Mouse (Mus musculus): Measurements from ENCODE around the gene Prkce. TPM values are rescaled to one million over a fixed set of nuclear protein-coding genes. Genes with fewer than 3 reads are reported as not detected.

Prkce gene
- total RNA-seq, 1 experiment from 2014 or later: 6.4 TPM

GRCm38 (mm10) chr17:86433813-86434212 is 266.2 kb downstream of the Prkce start:
- no peak for ATAC-seq (replicated peaks; ENCODE audit: low read depth, poor library complexity, severe bottlenecking)

- no peak for ATAC-seq (replicated peaks; ENCODE audit: low read depth, poor library complexity, severe bottlenecking)
Measured at GRCm38 (mm10) chr17:86434781-86435180, 267.2 kb downstream of the Prkce start.

GRCm38 (mm10) chr17:86435570-86435969 is 268.0 kb downstream of the Prkce start:
- ATAC-seq (replicated peaks; ENCODE audit: low read depth, poor library complexity, severe bottlenecking): peak; percentile 39

GRCm38 (mm10) chr17:86435984-86436383 is 268.4 kb downstream of the Prkce start:
- no peak for ATAC-seq (replicated peaks; ENCODE audit: low read depth, poor library complexity, severe bottlenecking)

GRCm38 (mm10) chr17:86436583-86437370 is 269.2 kb downstream of the Prkce start:
- no peak for ATAC-seq (replicated peaks; ENCODE audit: low read depth, poor library complexity, severe bottlenecking)

- ATAC-seq (replicated peaks; ENCODE audit: low read depth, poor library complexity, severe bottlenecking): peak; percentile 62
Measured at GRCm38 (mm10) chr17:86437516-86438277, 270.1 kb downstream of the Prkce start.

- no peak for ATAC-seq (replicated peaks; ENCODE audit: low read depth, poor library complexity, severe bottlenecking)
Measured at GRCm38 (mm10) chr17:86438278-86438661, 270.7 kb downstream of the Prkce start.

- no peak for ATAC-seq (replicated peaks; ENCODE audit: low read depth, poor library complexity, severe bottlenecking)
Measured at GRCm38 (mm10) chr17:86438763-86439162, 271.2 kb downstream of the Prkce start.

- no peak for ATAC-seq (replicated peaks; ENCODE audit: low read depth, poor library complexity, severe bottlenecking)
Measured at GRCm38 (mm10) chr17:86441098-86441497, 273.5 kb downstream of the Prkce start.

GRCm38 (mm10) chr17:86443886-86444285 is 276.3 kb downstream of the Prkce start:
- no peak for ATAC-seq (replicated peaks; ENCODE audit: low read depth, poor library complexity, severe bottlenecking)

GRCm38 (mm10) chr17:86444578-86445419 is 277.2 kb downstream of the Prkce start:
- ATAC-seq (replicated peaks; ENCODE audit: low read depth, poor library complexity, severe bottlenecking): peak; percentile 86

- ATAC-seq (replicated peaks; ENCODE audit: low read depth, poor library complexity, severe bottlenecking): peak; percentile 1; the same call in 1 of the 2 replicates
Measured at GRCm38 (mm10) chr17:86445420-86445720, 277.8 kb downstream of the Prkce start.

- no peak for ATAC-seq (replicated peaks; ENCODE audit: low read depth, poor library complexity, severe bottlenecking)
Measured at GRCm38 (mm10) chr17:86445900-86446299, 278.3 kb downstream of the Prkce start.

- ATAC-seq (replicated peaks; ENCODE audit: low read depth, poor library complexity, severe bottlenecking): peak; percentile 77
Measured at GRCm38 (mm10) chr17:86447101-86447598, 279.6 kb downstream of the Prkce start.

GRCm38 (mm10) chr17:86452934-86453333 is 285.3 kb downstream of the Prkce start:
- ATAC-seq (replicated peaks; ENCODE audit: low read depth, poor library complexity, severe bottlenecking): no peak

- no peak for ATAC-seq (replicated peaks; ENCODE audit: low read depth, poor library complexity, severe bottlenecking)
Measured at GRCm38 (mm10) chr17:86453673-86454350, 286.2 kb downstream of the Prkce start.

- ATAC-seq (replicated peaks; ENCODE audit: low read depth, poor library complexity, severe bottlenecking): no peak
Measured at GRCm38 (mm10) chr17:86454351-86454706, 286.7 kb downstream of the Prkce start.

- ATAC-seq (replicated peaks; ENCODE audit: low read depth, poor library complexity, severe bottlenecking): no peak
Measured at GRCm38 (mm10) chr17:86456512-86456911, 288.9 kb downstream of the Prkce start.

- no peak for ATAC-seq (replicated peaks; ENCODE audit: low read depth, poor library complexity, severe bottlenecking)
Measured at GRCm38 (mm10) chr17:86458302-86458980, 290.9 kb downstream of the Prkce start.
